Mouse (Mus musculus) ES-E14 (cell line): ENCODE data around the gene Sh3pxd2b.

ENCODE experiments used
- ZC3H11A ChIP-seq: IDR thresholded peaks from 2 replicates; pipeline ENCODE4 v1.6.1; 2012; ENCODE audit warnings: low read depth, mild to moderate bottlenecking, inconsistent platforms, low read length, borderline replicate concordance
- ZNF384 ChIP-seq: IDR thresholded peaks from 2 replicates; pipeline ENCODE4 v1.6.1; 2012; ENCODE audit warnings: low read depth, low read length, inconsistent platforms

- TF ChIP-seq ZC3H11A = no peak
- no peak for TF ChIP-seq ZNF384
Measured at GRCm38 (mm10) chr11:32348433-32349283, 1.0 kb downstream of the Sh3pxd2b start.
